Mouse (Mus musculus): ENCODE data around the gene Rassf6.
A peak's percentile ranks its signal among the peaks of the same experiment; 100 is the strongest.
"Not testable (repeated sequence)": the region's sequence is repeated elsewhere in the genome, so short reads cannot be mapped to it uniquely, and the experiment has no call there.

The Rassf6 gene

GRCm38 (mm10) chr5:90623209-90623608 is 17.2 kb downstream of the Rassf6 start:
- no peak for DNase-seq

GRCm38 (mm10) chr5:90621726-90622125 is 18.7 kb downstream of the Rassf6 start:
- no peak for DNase-seq

GRCm38 (mm10) chr5:90621316-90621715 is 19.1 kb downstream of the Rassf6 start:
- DNase-seq, result no peak

GRCm38 (mm10) chr5:90617859-90618258 is 22.6 kb downstream of the Rassf6 start:
- no peak for DNase-seq

- DNase-seq, result not testable (repeated sequence)
Measured at GRCm38 (mm10) chr5:90612751-90613150, 27.7 kb downstream of the Rassf6 start.

GRCm38 (mm10) chr5:90611996-90612611 is 28.4 kb downstream of the Rassf6 start:
- DNase-seq, result no peak

- no peak for DNase-seq
Measured at GRCm38 (mm10) chr5:90611388-90611787, 29.1 kb downstream of the Rassf6 start.

GRCm38 (mm10) chr5:90608906-90609305 is 31.6 kb downstream of the Rassf6 start:
- DNase-seq, result no peak

- no peak for DNase-seq
Measured at GRCm38 (mm10) chr5:90603407-90603923, 37.0 kb downstream of the Rassf6 start.

- DNase-seq, result no peak
Measured at GRCm38 (mm10) chr5:90601469-90601868, 39.0 kb downstream of the Rassf6 start.

GRCm38 (mm10) chr5:90596155-90596554 is 44.3 kb downstream of the Rassf6 start:
- DNase-seq, result no peak

- no peak for DNase-seq
Measured at GRCm38 (mm10) chr5:90594945-90595344, 45.5 kb downstream of the Rassf6 start.

- DNase-seq, result no peak
Measured at GRCm38 (mm10) chr5:90591936-90592335, 48.5 kb downstream of the Rassf6 start.

- no peak for DNase-seq
Measured at GRCm38 (mm10) chr5:90590676-90591075, 49.8 kb downstream of the Rassf6 start.

- DNase-seq, result peak; percentile 11 to 12
Measured at GRCm38 (mm10) chr5:90588708-90589595, 51.5 kb downstream of the Rassf6 start.

- no peak for DNase-seq
Measured at GRCm38 (mm10) chr5:90588104-90588503, 52.4 kb downstream of the Rassf6 start.

GRCm38 (mm10) chr5:90586511-90586910 is 53.9 kb downstream of the Rassf6 start:
- DNase-seq, result no peak

- no peak for DNase-seq
Measured at GRCm38 (mm10) chr5:90584799-90585198, 55.7 kb downstream of the Rassf6 start.

GRCm38 (mm10) chr5:90582179-90582578 is 58.3 kb downstream of the Rassf6 start:
- DNase-seq, result no peak

- no peak for DNase-seq
Measured at GRCm38 (mm10) chr5:90579556-90579955, 60.9 kb downstream of the Rassf6 start.

GRCm38 (mm10) chr5:90577751-90578150 is 62.7 kb downstream of the Rassf6 start:
- DNase-seq, result no peak

- DNase-seq, result no peak
Measured at GRCm38 (mm10) chr5:90571216-90571615, 69.2 kb downstream of the Rassf6 start.

- DNase-seq, result no peak
Measured at GRCm38 (mm10) chr5:90568338-90568737, 72.1 kb downstream of the Rassf6 start.

- DNase-seq, result no peak
Measured at GRCm38 (mm10) chr5:90567788-90568187, 72.7 kb downstream of the Rassf6 start.
